Mouse (Mus musculus) spleen, adult 2 months (tissue): ENCODE measurements around the gene Mtss1l. TPM values are rescaled to one million over a fixed set of nuclear protein-coding genes. Genes with fewer than 3 reads are reported as not detected.

Source experiments
- DNase-seq, 2 experiments: peaks; one replicate each; pipeline versions ENCODE4 v3.0.0 to v3.0.0-alpha.2; 2012 to 2021; ENCODE audit warnings: low spot score in 2 of 2, low read depth in 1 of 2
- H3K27ac ChIP-seq: fragments of 200-500 bp; 2 replicates; pipeline ENCODE4 v1.5.1; 2012; ENCODE audit warnings: low read length, inconsistent platforms; ENCODE audit not compliant: insufficient read depth
- H3K27me3 ChIP-seq: fragments of 200-500 bp; 2 replicates; pipeline ENCODE4 v1.6.1; 2012; ENCODE audit warnings: mild to moderate bottlenecking, moderate library complexity, low read length, inconsistent platforms; ENCODE audit not compliant: control insufficient read depth, insufficient read depth
- H3K36me3 ChIP-seq: fragments of 200-500 bp; 2 replicates; pipeline ENCODE4 v1.6.1; 2012; ENCODE audit warnings: mild to moderate bottlenecking, low read length, inconsistent platforms; ENCODE audit not compliant: control insufficient read depth, insufficient read depth
- H3K4me1 ChIP-seq: fragments of 200-500 bp; 2 replicates; pipeline ENCODE4 v1.6.1; 2011; ENCODE audit warnings: inconsistent platforms; ENCODE audit not compliant: control insufficient read depth, insufficient read depth, insufficient read length
- H3K4me3 ChIP-seq: fragments of 200-500 bp; 2 replicates; pipeline ENCODE4 v1.5.1; 2011; ENCODE audit warnings: mild to moderate bottlenecking, inconsistent platforms; ENCODE audit not compliant: insufficient read depth, insufficient read length; ENCODE audit errors: extremely low read depth
- CTCF ChIP-seq: fragments of 200-500 bp; IDR thresholded peaks from 2 replicates; pipeline ENCODE4 v1.5.1; 2011; ENCODE audit warnings: mild to moderate bottlenecking, inconsistent platforms; ENCODE audit not compliant: insufficient read depth, insufficient read length, insufficient replicate concordance; ENCODE audit errors: extremely low read depth
- POLR2A ChIP-seq: fragments of 200-500 bp; IDR thresholded peaks from 2 replicates; pipeline ENCODE4 v1.6.1; 2011; ENCODE audit warnings: low read depth, low read length, inconsistent platforms
- WGBS: fragments of 180-500 bp; shearing (Covaris S2); methylation state at CpG from one replicate; pipeline ENCODE4 v1.1.7; 2018; 5-methylcytosine and 5-hydroxymethylcytosine counted together
- polyA plus RNA-seq: library from polyadenylated mRNA; depleted of rRNA; stranded (reverse); fragments of >200 nt; gene quantifications from 2 replicates; pipeline ENCODE4 v1.2.3, GENCODE M21; 2012

Gene Mtss1l
- polyA plus RNA-seq, 1 experiment, result 34.8 TPM

DNA sequence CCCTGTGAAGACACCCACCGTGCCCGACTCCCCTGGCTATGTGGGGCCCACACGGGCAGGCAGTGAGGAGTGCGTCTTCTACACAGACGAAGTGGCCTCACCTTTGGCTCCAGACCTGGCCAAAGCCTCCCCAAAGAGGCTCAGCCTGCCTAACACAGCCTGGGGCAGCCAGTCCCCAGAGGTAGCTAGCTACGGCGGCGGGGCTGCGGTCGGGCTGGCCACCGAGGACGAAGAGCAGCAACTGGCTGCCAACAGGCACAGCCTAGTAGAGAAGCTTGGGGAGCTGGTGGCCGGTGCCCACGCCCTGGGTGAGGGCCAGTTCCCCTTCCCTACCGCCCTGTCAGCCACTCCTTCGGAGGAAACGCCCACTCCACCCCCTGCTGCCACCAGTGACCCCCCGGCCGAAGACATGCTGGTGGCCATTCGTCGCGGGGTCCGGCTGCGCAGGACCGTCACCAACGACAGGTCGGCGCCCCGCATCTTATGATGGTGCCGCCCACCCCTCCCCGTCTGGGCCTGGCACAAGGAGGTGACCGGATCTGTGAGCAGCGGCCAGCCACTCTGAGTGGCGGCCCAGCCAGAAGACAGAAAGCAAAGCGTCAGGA, 17.4 kb downstream of the Mtss1l start:
- H3K4me1 ChIP-seq, result no peaks in the 10 kb centered on the region
- no peak overlapping the region for H3K27ac ChIP-seq
- no peak overlapping the region for H3K4me3 ChIP-seq
- no peak for TF ChIP-seq POLR2A
- TF ChIP-seq CTCF, result no peak
- DNase-seq, result no peak
- peaks cover 2% of the 10 kb centered on the region; the same call in 1 of the 2 replicates for H3K36me3 ChIP-seq
- 94% methylated on average over 35 of the region's 35 CpGs for WGBS
- H3K27me3 ChIP-seq, result no peaks in the 10 kb centered on the region

- no peak overlapping the region for H3K4me3 ChIP-seq
- WGBS, result 72% methylated on average over 5 of the region's 5 CpGs
- no peak overlapping the region for H3K27ac ChIP-seq
Observed at GRCm38 (mm10) chr8:110740629-110741175, 19.4 kb downstream of the Mtss1l start.

GRCm38 (mm10) chr8:110741816-110742451, 20.7 kb downstream of the Mtss1l start:
- 80% methylated on average over 15 of the region's 15 CpGs for WGBS
- no peak for TF ChIP-seq CTCF
- TF ChIP-seq POLR2A, result no peak
- H3K36me3 ChIP-seq, result peaks cover 2% of the 10 kb centered on the region; the same call in 1 of the 2 replicates
- no peaks in the 10 kb centered on the region for H3K4me1 ChIP-seq
- no peak overlapping the region for H3K4me3 ChIP-seq
- no peaks in the 10 kb centered on the region for H3K27me3 ChIP-seq
- no peak for DNase-seq
- H3K27ac ChIP-seq, result no peak overlapping the region

More at GRCm38 (mm10) chr8:110740629-110741175, 19.4 kb downstream of the Mtss1l start:
- Histone ChIP-seq H3K4me1 (no peaks in the 10 kb centered on the region), H3K36me3 (peaks cover 2% of the 10 kb centered on the region; the same call in 1 of the 2 replicates), H3K27me3 (no peaks in the 10 kb centered on the region)
- TF ChIP-seq CTCF (no peak), POLR2A (no peak)
- DNase-seq, result no peak

DNA sequence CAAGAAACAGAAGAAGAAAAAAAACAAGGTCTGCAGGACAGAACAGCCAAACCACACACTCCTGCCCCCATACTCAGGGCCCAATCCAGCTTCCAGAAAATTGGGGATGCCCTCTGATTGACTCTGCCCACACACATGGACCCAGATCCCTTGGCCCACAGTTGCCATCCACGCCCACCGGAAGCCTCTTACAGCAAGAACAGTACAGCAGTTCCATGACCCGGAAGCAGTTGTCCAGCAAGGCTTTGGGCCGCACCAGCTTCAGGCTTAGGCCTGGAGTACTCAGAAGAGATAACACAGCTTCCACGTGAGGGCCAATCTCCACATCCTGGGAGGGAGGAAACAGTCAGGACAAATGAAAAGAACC, 21.2 kb downstream of the Mtss1l start:
- H3K4me1 ChIP-seq, result no peaks in the 10 kb centered on the region
- TF ChIP-seq POLR2A, result no peak
- no peak for TF ChIP-seq CTCF
- DNase-seq, result no peak
- no peaks in the 10 kb centered on the region for H3K27me3 ChIP-seq
- WGBS, result 81% methylated on average over 5 of the region's 5 CpGs
- H3K36me3 ChIP-seq, result peaks cover 2% of the 10 kb centered on the region; the same call in 1 of the 2 replicates
- no peak overlapping the region for H3K4me3 ChIP-seq
- no peak overlapping the region for H3K27ac ChIP-seq

DNA sequence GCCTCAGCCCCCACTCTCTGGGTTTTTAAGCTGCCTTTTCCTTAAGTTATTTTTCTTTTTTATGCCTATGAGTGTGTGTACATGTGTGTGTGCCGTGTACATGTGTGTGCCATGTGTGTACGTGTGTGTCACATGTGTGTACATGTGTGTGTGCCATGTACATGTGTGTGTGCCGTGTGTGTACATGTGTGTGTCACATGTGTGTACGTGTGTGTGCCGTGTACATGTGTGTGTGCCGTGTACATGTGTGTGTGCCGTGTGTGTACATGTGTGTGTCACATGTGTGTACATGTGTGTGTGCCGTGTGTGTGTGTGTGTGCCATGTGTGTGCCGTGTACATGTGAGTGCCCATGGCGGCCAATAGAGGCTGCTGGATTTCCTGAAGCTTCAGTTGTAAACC, 23.9 kb downstream of the Mtss1l start:
- Histone ChIP-seq H3K4me1 (no peaks in the 10 kb centered on the region), H3K36me3 (no peaks in the 10 kb centered on the region), H3K4me3 (no peak overlapping the region), H3K27ac (no peak overlapping the region), H3K27me3 (no peaks in the 10 kb centered on the region)
- 89% methylated on average over 10 of the region's 10 CpGs for WGBS
- DNase-seq, result no peak
- TF ChIP-seq CTCF (no peak), POLR2A (no peak)

- Histone ChIP-seq H3K27ac (no peak overlapping the region), H3K4me1 (no peaks in the 10 kb centered on the region), H3K4me3 (no peak overlapping the region), H3K27me3 (no peaks in the 10 kb centered on the region), H3K36me3 (no peaks in the 10 kb centered on the region)
- no peak for TF ChIP-seq CTCF
- WGBS, result 80% methylated on average over 9 of the region's 9 CpGs
- DNase-seq, result no peak
Observed at GRCm38 (mm10) chr8:110746661-110747060, 25.4 kb downstream of the Mtss1l start.

DNA sequence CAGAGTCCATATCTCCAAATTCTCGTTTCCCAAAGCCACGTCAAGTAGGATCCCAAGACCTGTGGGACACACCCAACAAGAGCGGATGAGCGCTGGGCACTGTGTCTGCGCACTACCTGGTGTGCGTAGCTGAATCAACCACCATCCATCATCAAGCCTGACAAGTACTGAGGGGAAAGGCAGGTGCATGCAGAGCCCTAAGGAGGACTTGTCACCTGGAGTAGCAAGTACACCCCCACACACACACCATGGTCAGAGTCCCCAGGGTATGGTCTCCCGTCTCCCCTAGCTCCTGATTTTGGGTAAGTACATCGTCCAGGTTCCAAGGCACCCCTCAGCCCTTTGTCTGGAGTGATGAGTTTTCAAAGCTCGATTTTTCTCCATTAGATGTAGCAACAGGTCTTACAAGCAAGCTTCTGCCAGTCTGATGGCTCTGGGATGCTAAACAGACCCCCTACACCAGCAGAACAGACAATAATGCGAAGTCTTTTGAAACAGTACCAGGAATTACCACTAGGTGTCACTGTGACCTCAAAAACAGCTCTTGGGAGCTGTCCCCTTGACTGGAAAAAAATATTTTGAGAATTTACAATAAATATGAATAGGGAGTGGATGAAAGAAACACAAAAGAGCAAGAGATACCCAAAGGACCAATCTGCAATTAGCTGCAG, 28.4 kb downstream of the Mtss1l start:
- Histone ChIP-seq H3K36me3 (no peaks in the 10 kb centered on the region), H3K27me3 (no peaks in the 10 kb centered on the region), H3K4me1 (no peaks in the 10 kb centered on the region), H3K27ac (no peak overlapping the region), H3K4me3 (no peak overlapping the region)
- 56% methylated on average over 10 of the region's 10 CpGs for WGBS
- DNase-seq, result peak in 1 of 2 experiments; percentile 18
- TF ChIP-seq POLR2A (no peak), CTCF (peak; percentile 10; the same call in 1 of the 2 replicates)
